Mouse (Mus musculus) forebrain, embryonic 11.5 days (tissue): Measurements from ENCODE around the gene Zfp600. TPM values are rescaled to one million over a fixed set of nuclear protein-coding genes. Genes with fewer than 3 reads are reported as not detected.
"Not testable (repeated sequence)": the region's sequence is repeated elsewhere in the genome, so short reads cannot be mapped to it uniquely, and the experiment has no call there.

ENCODE experiments used
- ATAC-seq: fragments of 200-750 bp; cut with Nextera tagmentation; replicated peaks from 2 replicates; pipeline ENCODE4 v1.8.0; 2017; ENCODE audit warnings: moderate TSS enrichment; ENCODE audit not compliant: low FRiP score
- DNase-seq: peaks from one replicate; pipeline ENCODE4 v3.0.0-alpha.2; 2017; ENCODE audit warnings: low spot score
- H3K27ac ChIP-seq: fragments of 300-500 bp; sonication (generic); 2 replicates; pipeline ENCODE4 v1.5.1; 2014; ENCODE audit warnings: low read depth, low read length
- H3K27me3 ChIP-seq: fragments of 300-500 bp; sonication (generic); 2 replicates; pipeline ENCODE4 v1.6.1; 2014; ENCODE audit warnings: mild to moderate bottlenecking, low read length, mixed read lengths; ENCODE audit not compliant: control insufficient read depth, insufficient read depth
- H3K36me3 ChIP-seq: fragments of 300-500 bp; sonication (generic); 2 replicates; pipeline ENCODE4 v1.6.1; 2014; ENCODE audit warnings: mild to moderate bottlenecking, low read length, moderate library complexity, mixed read lengths; ENCODE audit not compliant: control insufficient read depth, insufficient read depth
- H3K4me1 ChIP-seq: fragments of 300-500 bp; sonication (generic); replicated peaks from 2 replicates; pipeline ENCODE4 v1.6.1; 2014; ENCODE audit warnings: low read length, mixed read lengths; ENCODE audit not compliant: control insufficient read depth, insufficient read depth
- H3K4me2 ChIP-seq: fragments of 300-500 bp; sonication (generic); 2 replicates; pipeline ENCODE4 v1.6.1; 2014; ENCODE audit warnings: low read depth, mild to moderate bottlenecking, low read length, moderate library complexity, mixed read lengths; ENCODE audit not compliant: severe bottlenecking
- H3K4me3 ChIP-seq: fragments of 300-500 bp; sonication (generic); 2 replicates; pipeline ENCODE4 v1.5.1; 2014; ENCODE audit warnings: low read depth, low read length
- H3K9ac ChIP-seq: fragments of 300-500 bp; sonication (generic); 2 replicates; pipeline ENCODE4 v1.6.1; 2014; ENCODE audit warnings: low read length
- H3K9me3 ChIP-seq: fragments of 300-500 bp; sonication (generic); 2 replicates; pipeline ENCODE4 v1.6.1; 2016; ENCODE audit warnings: low read length, mixed read lengths; ENCODE audit not compliant: control insufficient read depth
- WGBS: fragments of 180-500 bp; shearing (Covaris S2); extraction: QIAGEN DNeasy Blood & Tissue Kit; methylation state at CpG from one replicate; pipeline ENCODE4 v1.1.7; 2014; 5-methylcytosine and 5-hydroxymethylcytosine counted together
- polyA plus RNA-seq: library from polyadenylated mRNA; unstranded; fragments of >200 nt; fragmentation: Nextera tagmentation; extraction: Ambion mirVana; gene quantifications from 2 replicates; pipeline ENCODE4 v1.2.1, GENCODE M21; 2014

Gene Zfp600
- polyA plus RNA-seq, 1 experiment from 2014 or later = not detected

DNA sequence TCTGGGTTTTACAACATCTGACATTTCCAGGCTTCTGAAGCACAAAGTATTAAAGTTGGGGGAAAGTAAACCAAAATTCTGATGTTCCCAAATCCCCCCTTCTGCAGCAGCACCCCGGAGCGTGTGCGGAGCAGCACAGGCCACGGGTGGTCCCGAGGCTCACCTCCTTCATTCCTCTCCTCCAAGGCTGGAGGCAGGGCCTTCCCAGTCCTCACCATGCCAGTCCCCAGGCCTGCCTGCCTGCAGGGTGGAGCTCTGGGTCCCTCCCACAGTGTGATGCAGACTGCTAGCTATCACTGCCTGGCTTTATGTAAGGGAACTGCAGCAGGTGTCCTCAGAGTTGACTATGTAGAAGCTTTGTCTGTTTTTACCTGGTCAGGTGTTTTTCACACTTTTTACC, 85.5 kb downstream of the Zfp600 start:
- ATAC-seq, H3K36me3 ChIP-seq, H3K27ac ChIP-seq, H3K9me3 ChIP-seq, H3K27me3 ChIP-seq, DNase-seq, H3K4me1 ChIP-seq, H3K4me2 ChIP-seq, H3K4me3 ChIP-seq, H3K9ac ChIP-seq: not testable (repeated sequence)
- WGBS = 81% methylated on average over 5 of the region's 5 CpGs

Other genes with a start within 250 kb of the Zfp600 start
- 0.12 TPM in 1 of 2 replicates, not detected in the other for gene Zfp987, start 59.5 kb upstream of the Zfp600 start, polyA plus RNA-seq